Mouse (Mus musculus): ENCODE data around the gene Amd1. TPM values are rescaled to one million over a fixed set of nuclear protein-coding genes. Genes with fewer than 3 reads are reported as not detected.
"Not testable (repeated sequence)": the region's sequence is repeated elsewhere in the genome, so short reads cannot be mapped to it uniquely, and the experiment has no call there.

Gene Amd1
- polyA plus RNA-seq, 1 experiment from 2014 or later = 29.1 TPM

GRCm38 (mm10) chr10:40307826-40308583, 6.0 kb upstream of the Amd1 start:
- 71% methylated on average over 4 of the region's 4 CpGs for WGBS (ENCODE audit: insufficient replicate concordance)
- Histone ChIP-seq H3K27ac (ENCODE audit: low read depth) (no peak overlapping the region), H3K9ac (replicated peaks) (no peak overlapping the region), H3K9me3 (ENCODE audit: low read length) (0 out of 2 replicates have a peak, but pooled peaks cover 3% of the 10 kb centered on the region), H3K36me3 (replicated peaks; ENCODE audit: insufficient read depth, low read length) (no peaks in the 10 kb centered on the region), H3K4me2 (ENCODE audit: low read depth, low read length) (no peak overlapping the region), H3K27me3 (ENCODE audit: insufficient read depth, low read length) (no peaks in the 10 kb centered on the region), H3K4me1 (ENCODE audit: insufficient read depth) (peaks cover 4% of the 10 kb centered on the region; the same call in 1 of the 2 replicates), H3K4me3 (ENCODE audit: low read depth, low read length) (no peak overlapping the region)
- no peak for TF ChIP-seq EP300 (IDR thresholded peaks at IDR 0.05; ENCODE audit: low read depth)
- TF ChIP-seq CTCF (IDR thresholded peaks at IDR 0.05; ENCODE audit: low read depth) = no peak
- no peak for DNase-seq
- ATAC-seq = no peak

- Histone ChIP-seq H3K27ac (ENCODE audit: low read depth) (no peak overlapping the region), H3K4me1 (ENCODE audit: insufficient read depth) (peaks cover 8% of the 10 kb centered on the region; the same call in 1 of the 2 replicates), H3K27me3 (ENCODE audit: insufficient read depth, low read length) (no peaks in the 10 kb centered on the region), H3K4me2 (ENCODE audit: low read depth, low read length) (no peak overlapping the region), H3K9me3 (ENCODE audit: low read length) (0 out of 2 replicates have a peak, but pooled peaks cover 3% of the 10 kb centered on the region), H3K4me3 (ENCODE audit: low read depth, low read length) (no peak overlapping the region), H3K36me3 (replicated peaks; ENCODE audit: insufficient read depth, low read length) (no peaks in the 10 kb centered on the region), H3K9ac (replicated peaks) (no peak overlapping the region)
- no peak for DNase-seq
- TF ChIP-seq EP300 (IDR thresholded peaks at IDR 0.05; ENCODE audit: low read depth) (no peak), CTCF (IDR thresholded peaks at IDR 0.05; ENCODE audit: low read depth) (peak; percentile 52)
- WGBS (ENCODE audit: insufficient replicate concordance) = 85% methylated on average over 1 of the region's 1 CpGs
- ATAC-seq = no peak
These were observed 4.0 kb upstream of the Amd1 start for GRCm38 (mm10) chr10:40305989-40306388.

- H3K36me3 ChIP-seq (replicated peaks; ENCODE audit: insufficient read depth, low read length); H3K27me3 ChIP-seq (ENCODE audit: insufficient read depth, low read length); H3K9me3 ChIP-seq (ENCODE audit: low read length): not testable (repeated sequence)
- 1% methylated on average over 64 of the region's 91 CpGs for WGBS (ENCODE audit: insufficient replicate concordance)
- H3K4me2 ChIP-seq (ENCODE audit: low read depth, low read length) = peak overlapping the region; percentile 98
- peak overlapping the region; percentile 74 for H3K9ac ChIP-seq (replicated peaks)
- H3K4me1 ChIP-seq (ENCODE audit: insufficient read depth) = peaks cover 22% of the 10 kb centered on the region
- H3K4me3 ChIP-seq (ENCODE audit: low read depth, low read length) = peak overlapping the region; percentile 79
- H3K27ac ChIP-seq (ENCODE audit: low read depth) = peak overlapping the region; percentile 90
- DNase-seq (peak; percentile 72), ATAC-seq (peak; percentile 39)
These were observed 558 bp downstream of the Amd1 start for GRCm38 (mm10) chr10:40301181-40302075.

GRCm38 (mm10) chr10:40300648-40301171, 1.3 kb downstream of the Amd1 start:
- WGBS (ENCODE audit: insufficient replicate concordance) = under 1% methylated on average over 36 of the region's 36 CpGs
- peak; percentile 81 for ATAC-seq
- TF ChIP-seq EP300 (IDR thresholded peaks at IDR 0.05; ENCODE audit: low read depth) (0 out of 2 replicates have a peak, but pooled peaks have one; percentile 17), CTCF (IDR thresholded peaks at IDR 0.05; ENCODE audit: low read depth) (no peak)
- Histone ChIP-seq H3K9me3 (ENCODE audit: low read length) (no peaks in the 10 kb centered on the region), H3K36me3 (replicated peaks; ENCODE audit: insufficient read depth, low read length) (0 out of 2 replicates have a peak, but pooled peaks cover 2% of the 10 kb centered on the region), H3K9ac (replicated peaks) (peak overlapping the region; percentile 74), H3K4me3 (ENCODE audit: low read depth, low read length) (peak overlapping the region; percentile 64), H3K27ac (ENCODE audit: low read depth) (peak overlapping the region; percentile 90), H3K27me3 (ENCODE audit: insufficient read depth, low read length) (no peaks in the 10 kb centered on the region), H3K4me1 (ENCODE audit: insufficient read depth) (peaks cover 26% of the 10 kb centered on the region), H3K4me2 (ENCODE audit: low read depth, low read length) (peak overlapping the region; percentile 88)
- peak; percentile 88 for DNase-seq

GRCm38 (mm10) chr10:40292640-40293039, 9.3 kb downstream of the Amd1 start:
- TF ChIP-seq EP300 (IDR thresholded peaks at IDR 0.05; ENCODE audit: low read depth) (no peak), CTCF (IDR thresholded peaks at IDR 0.05; ENCODE audit: low read depth) (no peak)
- WGBS (ENCODE audit: insufficient replicate concordance) = 85% methylated on average over 6 of the region's 6 CpGs
- Histone ChIP-seq H3K4me1 (ENCODE audit: insufficient read depth) (peaks cover 9% of the 10 kb centered on the region), H3K9me3 (ENCODE audit: low read length) (no peaks in the 10 kb centered on the region), H3K4me2 (ENCODE audit: low read depth, low read length) (no peak overlapping the region), H3K36me3 (replicated peaks; ENCODE audit: insufficient read depth, low read length) (peaks cover 38% of the 10 kb centered on the region), H3K9ac (replicated peaks) (no peak overlapping the region), H3K4me3 (ENCODE audit: low read depth, low read length) (no peak overlapping the region), H3K27me3 (ENCODE audit: insufficient read depth, low read length) (no peaks in the 10 kb centered on the region), H3K27ac (ENCODE audit: low read depth) (no peak overlapping the region)
- ATAC-seq = no peak
- no peak for DNase-seq

GRCm38 (mm10) chr10:40286767-40287166, 15.2 kb downstream of the Amd1 start:
- DNase-seq (no peak), ATAC-seq (no peak)
- no peak overlapping the region for H3K27ac ChIP-seq (ENCODE audit: low read depth)
- H3K9me3 ChIP-seq (ENCODE audit: low read length) = no peaks in the 10 kb centered on the region
- H3K4me1 ChIP-seq (ENCODE audit: insufficient read depth) = no peaks in the 10 kb centered on the region
- H3K27me3 ChIP-seq (ENCODE audit: insufficient read depth, low read length) = no peaks in the 10 kb centered on the region
- H3K4me3 ChIP-seq (ENCODE audit: low read depth, low read length) = no peak overlapping the region
- no peak overlapping the region for H3K4me2 ChIP-seq (ENCODE audit: low read depth, low read length)
- TF ChIP-seq CTCF (IDR thresholded peaks at IDR 0.05; ENCODE audit: low read depth) (no peak), EP300 (IDR thresholded peaks at IDR 0.05; ENCODE audit: low read depth) (no peak)
- no peak overlapping the region for H3K9ac ChIP-seq (replicated peaks)
- 58% methylated on average over 1 of the region's 1 CpGs for WGBS (ENCODE audit: insufficient replicate concordance)
- H3K36me3 ChIP-seq (replicated peaks; ENCODE audit: insufficient read depth, low read length) = peaks cover 27% of the 10 kb centered on the region

All from liver, postnatal 0 days (tissue).